Mouse (Mus musculus): ENCODE data around the gene Polr2c. TPM values are rescaled to one million over a fixed set of nuclear protein-coding genes. Genes with fewer than 3 reads are reported as not detected.
A peak's percentile ranks its signal among the peaks of the same experiment; 100 is the strongest.

Polr2c gene
- 154 and 169 TPM in 2 replicates for polyA plus RNA-seq (2016; fragmentation: Nextera tagmentation; extraction: Ambion mirVana)

GRCm38 (mm10) chr8:94857346-94858173, at the start of gene Polr2c:
Polr2c (plus strand) TSS chr8:94857450.
- Histone ChIP-seq H3K4me1 (replicated peaks) (peaks cover 17% of the 10 kb centered on the region), H3K27ac (peak within 1 kb of the TSS; percentile 89), H3K4me3 (peak within 1 kb of the TSS; percentile 99), H3K9me3 (no peaks in the 10 kb centered on the region), H3K36me3 (peaks cover 51% of the 10 kb centered on the region), H3K27me3 (ENCODE audit: insufficient read depth, poor library complexity, severe bottlenecking) (no peaks in the 10 kb centered on the region)
- peak; percentile 92 for DNase-seq (ENCODE audit: low spot score)
- WGBS = 1% methylated on average over 68 of the region's 68 CpGs

GRCm38 (mm10) chr8:94807506-94807905, 49.7 kb upstream of the Polr2c start:
- Histone ChIP-seq H3K4me1 (replicated peaks) (peaks cover 23% of the 10 kb centered on the region), H3K9me3 (no peaks in the 10 kb centered on the region), H3K27me3 (ENCODE audit: insufficient read depth, poor library complexity, severe bottlenecking) (peaks cover 3% of the 10 kb centered on the region; the same call in 1 of the 2 replicates), H3K27ac (peak overlapping the region; percentile 41; the same call in 1 of the 2 replicates), H3K4me3 (no peak overlapping the region), H3K36me3 (no peaks in the 10 kb centered on the region)
- peak; percentile 11 for DNase-seq (ENCODE audit: low spot score)
- 59% methylated on average over 7 of the region's 7 CpGs for WGBS

GRCm38 (mm10) chr8:94808372-94808771, 48.9 kb upstream of the Polr2c start:
- 78% methylated on average over 6 of the region's 6 CpGs for WGBS
- Histone ChIP-seq H3K27ac (no peak overlapping the region), H3K36me3 (no peaks in the 10 kb centered on the region), H3K9me3 (no peaks in the 10 kb centered on the region), H3K4me1 (replicated peaks) (peaks cover 29% of the 10 kb centered on the region), H3K27me3 (ENCODE audit: insufficient read depth, poor library complexity, severe bottlenecking) (peaks cover 3% of the 10 kb centered on the region; the same call in 1 of the 2 replicates), H3K4me3 (no peak overlapping the region)
- no peak for DNase-seq (ENCODE audit: low spot score)

- Histone ChIP-seq H3K27ac (no peak within 1 kb of the TSS), H3K4me3 (no peak within 1 kb of the TSS), H3K36me3 (no peaks in the 10 kb centered on the region), H3K9me3 (no peaks in the 10 kb centered on the region), H3K4me1 (replicated peaks) (peaks cover 29% of the 10 kb centered on the region), H3K27me3 (ENCODE audit: insufficient read depth, poor library complexity, severe bottlenecking) (no peaks in the 10 kb centered on the region)
- no peak for DNase-seq (ENCODE audit: low spot score)
- WGBS = 72% methylated on average over 3 of the region's 3 CpGs
Measured at GRCm38 (mm10) chr8:94810153-94810552, 47.1 kb upstream of the Polr2c start, which contains the start of gene Ccl17. Ccl17 (plus strand) TSS chr8:94810453.

- H3K4me3 ChIP-seq = no peak overlapping the region
- no peaks in the 10 kb centered on the region for H3K9me3 ChIP-seq
- 88% methylated on average over 5 of the region's 5 CpGs for WGBS
- no peak overlapping the region for H3K27ac ChIP-seq
- no peaks in the 10 kb centered on the region for H3K36me3 ChIP-seq
- DNase-seq (ENCODE audit: low spot score) = no peak
- H3K27me3 ChIP-seq (ENCODE audit: insufficient read depth, poor library complexity, severe bottlenecking) = no peaks in the 10 kb centered on the region
- H3K4me1 ChIP-seq (replicated peaks) = peaks cover 28% of the 10 kb centered on the region
Measured at GRCm38 (mm10) chr8:94810855-94811254, 46.4 kb upstream of the Polr2c start.

- Histone ChIP-seq H3K4me1 (replicated peaks) (peaks cover 22% of the 10 kb centered on the region), H3K9me3 (no peaks in the 10 kb centered on the region), H3K36me3 (no peaks in the 10 kb centered on the region), H3K4me3 (no peak overlapping the region), H3K27ac (no peak overlapping the region), H3K27me3 (ENCODE audit: insufficient read depth, poor library complexity, severe bottlenecking) (no peaks in the 10 kb centered on the region)
- no peak for DNase-seq (ENCODE audit: low spot score)
- WGBS = 73% methylated on average over 6 of the region's 6 CpGs
Measured at GRCm38 (mm10) chr8:94811654-94812053, 45.6 kb upstream of the Polr2c start.

- Histone ChIP-seq H3K4me1 (replicated peaks) (peaks cover 13% of the 10 kb centered on the region), H3K36me3 (no peaks in the 10 kb centered on the region), H3K27me3 (ENCODE audit: insufficient read depth, poor library complexity, severe bottlenecking) (no peaks in the 10 kb centered on the region), H3K4me3 (peak overlapping the region; percentile 28), H3K27ac (peak overlapping the region; percentile 54; the same call in 1 of the 2 replicates), H3K9me3 (no peaks in the 10 kb centered on the region)
- 31% methylated on average over 6 of the region's 6 CpGs for WGBS
- DNase-seq (ENCODE audit: low spot score) = peak; percentile 85
Measured at GRCm38 (mm10) chr8:94812645-94813098, 44.6 kb upstream of the Polr2c start.

GRCm38 (mm10) chr8:94814556-94814955, 42.7 kb upstream of the Polr2c start:
- peak; percentile 18 for DNase-seq (ENCODE audit: low spot score)
- no peaks in the 10 kb centered on the region for H3K9me3 ChIP-seq
- H3K27ac ChIP-seq = no peak overlapping the region
- H3K4me1 ChIP-seq (replicated peaks) = peaks cover 10% of the 10 kb centered on the region
- H3K4me3 ChIP-seq = no peak overlapping the region
- WGBS = 0% methylated on average over 1 of the region's 1 CpGs
- no peaks in the 10 kb centered on the region for H3K36me3 ChIP-seq
- H3K27me3 ChIP-seq (ENCODE audit: insufficient read depth, poor library complexity, severe bottlenecking) = no peaks in the 10 kb centered on the region

GRCm38 (mm10) chr8:94817933-94818332, 39.3 kb upstream of the Polr2c start:
- Histone ChIP-seq H3K36me3 (peaks cover 30% of the 10 kb centered on the region), H3K4me1 (replicated peaks) (peaks cover 7% of the 10 kb centered on the region), H3K27ac (no peak overlapping the region), H3K4me3 (no peak overlapping the region), H3K27me3 (ENCODE audit: insufficient read depth, poor library complexity, severe bottlenecking) (no peaks in the 10 kb centered on the region), H3K9me3 (no peaks in the 10 kb centered on the region)
- no peak for DNase-seq (ENCODE audit: low spot score)
- 93% methylated on average over 11 of the region's 11 CpGs for WGBS

GRCm38 (mm10) chr8:94819671-94820179, 37.5 kb upstream of the Polr2c start:
- no peaks in the 10 kb centered on the region for H3K27me3 ChIP-seq (ENCODE audit: insufficient read depth, poor library complexity, severe bottlenecking)
- no peak overlapping the region for H3K4me3 ChIP-seq
- peaks cover 6% of the 10 kb centered on the region for H3K4me1 ChIP-seq (replicated peaks)
- H3K27ac ChIP-seq = no peak overlapping the region
- no peak for DNase-seq (ENCODE audit: low spot score)
- H3K9me3 ChIP-seq = no peaks in the 10 kb centered on the region
- WGBS = 74% methylated on average over 6 of the region's 6 CpGs
- H3K36me3 ChIP-seq = peaks cover 48% of the 10 kb centered on the region

GRCm38 (mm10) chr8:94820553-94820952, 36.7 kb upstream of the Polr2c start:
- Histone ChIP-seq H3K27me3 (ENCODE audit: insufficient read depth, poor library complexity, severe bottlenecking) (no peaks in the 10 kb centered on the region), H3K27ac (no peak overlapping the region), H3K4me3 (no peak overlapping the region), H3K36me3 (peaks cover 56% of the 10 kb centered on the region), H3K9me3 (no peaks in the 10 kb centered on the region), H3K4me1 (replicated peaks) (peaks cover 6% of the 10 kb centered on the region)
- 90% methylated on average over 7 of the region's 7 CpGs for WGBS
- no peak for DNase-seq (ENCODE audit: low spot score)

GRCm38 (mm10) chr8:94821381-94821780, 35.9 kb upstream of the Polr2c start:
- WGBS = 87% methylated on average over 2 of the region's 2 CpGs
- no peak overlapping the region for H3K4me3 ChIP-seq
- peaks cover 65% of the 10 kb centered on the region for H3K36me3 ChIP-seq

More at GRCm38 (mm10) chr8:94821381-94821780, 35.9 kb upstream of the Polr2c start:
- no peaks in the 10 kb centered on the region for H3K27me3 ChIP-seq (ENCODE audit: insufficient read depth, poor library complexity, severe bottlenecking)
- no peak for DNase-seq (ENCODE audit: low spot score)
- H3K9me3 ChIP-seq = no peaks in the 10 kb centered on the region
- peaks cover 6% of the 10 kb centered on the region for H3K4me1 ChIP-seq (replicated peaks)
- no peak overlapping the region for H3K27ac ChIP-seq
